Comparison of ENCODE assay signal across 23 mouse cellular contexts in the genomic region with DNA sequence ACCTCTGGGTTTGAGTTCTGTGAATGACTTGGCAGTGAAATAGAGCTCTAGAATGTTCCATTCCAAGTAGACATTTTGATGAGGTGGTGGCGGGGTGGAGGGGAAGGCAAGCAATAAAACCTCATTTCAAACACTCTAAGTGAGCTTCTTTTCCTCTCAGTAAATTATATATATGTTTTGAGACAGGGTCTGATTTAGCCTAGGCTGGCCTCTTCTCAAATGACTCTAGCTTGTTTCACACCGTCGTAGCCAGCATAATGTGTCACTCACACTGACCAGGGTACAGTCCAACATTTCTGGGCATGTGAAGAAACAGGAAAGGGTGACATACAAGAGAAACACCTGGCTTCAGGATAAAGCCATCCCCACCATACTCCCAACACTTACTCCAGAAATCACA.
"Had no signal": no experiment of that assay in that cellular context is flagged by ENCODE, and none has a peak within 500 bp of the region (broad histone marks: within the 10 kb centered on the region; RNA-seq: fewer than 3 reads in every experiment).

No protein-coding gene starts in this region.

- H3K9me3 ChIP-seq: heart, embryonic 13.5 days; heart, embryonic 15.5 days; hindbrain, embryonic 13.5 days; hindbrain, embryonic 15.5 days; limb, embryonic 13.5 days; limb, embryonic 15.5 days had no signal

- ATAC-seq: forebrain, postnatal 0 days; hindbrain, postnatal 0 days; intestine, embryonic 16.5 days had no signal

- H3K27me3 ChIP-seq: heart, embryonic 13.5 days; heart, embryonic 15.5 days; hindbrain, embryonic 15.5 days; limb, embryonic 15.5 days had no signal

- H3K9ac ChIP-seq: forebrain, postnatal 0 days; heart, embryonic 13.5 days; heart, embryonic 15.5 days; hindbrain, embryonic 13.5 days; hindbrain, embryonic 15.5 days; limb, embryonic 13.5 days; limb, embryonic 15.5 days had no signal

- H3K4me3 ChIP-seq: heart, adult 2 months; heart, embryonic 13.5 days; heart, embryonic 15.5 days; hindbrain, embryonic 13.5 days; hindbrain, embryonic 15.5 days; limb, embryonic 13.5 days; limb, embryonic 15.5 days had no signal

- H3K4me2 ChIP-seq: heart, embryonic 11.5 days; heart, embryonic 13.5 days; heart, embryonic 15.5 days; hindbrain, embryonic 13.5 days; hindbrain, embryonic 15.5 days; limb, embryonic 13.5 days; limb, embryonic 15.5 days had no signal

- H3K27ac ChIP-seq: heart, adult 2 months; heart, embryonic 13.5 days; heart, embryonic 15.5 days; hindbrain, embryonic 13.5 days; hindbrain, embryonic 15.5 days; hindbrain, postnatal 0 days; limb, embryonic 13.5 days; limb, embryonic 15.5 days had no signal

- DNase-seq: forebrain, postnatal 0 days; gastrocnemius, postnatal 14 days; gastrocnemius, postnatal 36 days; heart, adult 11 months; heart, adult 2 months; heart, postnatal 14 days; heart, postnatal 36 days; kidney, adult 11 months; kidney, adult 2 months; kidney, postnatal 14 days; kidney, postnatal 36 days; layer of hippocampus, adult 9-11 months; layer of hippocampus, postnatal 36 days; left cerebral cortex, postnatal 4 days had no signal

- H3K36me3 ChIP-seq: heart, embryonic 13.5 days; heart, embryonic 15.5 days; hindbrain, embryonic 13.5 days; hindbrain, embryonic 15.5 days; limb, embryonic 13.5 days; limb, embryonic 15.5 days had no signal
